Mouse (Mus musculus) intestine, embryonic 16.5 days (tissue): ENCODE results near the gene Megf6. TPM values are rescaled to one million over a fixed set of nuclear protein-coding genes. Genes with fewer than 3 reads are reported as not detected.

Experiments
- ATAC-seq: fragments of 200-750 bp; cut with Nextera tagmentation; 2 replicates; pipeline ENCODE4 v1.8.0; 2017; ENCODE audit warnings: moderate TSS enrichment, moderate library complexity
- H3K27ac ChIP-seq: fragments of 300-500 bp; sonication (generic); 2 replicates; pipeline ENCODE4 v1.5.1; 2014; ENCODE audit warnings: mild to moderate bottlenecking, low read length
- H3K27me3 ChIP-seq: fragments of 300-500 bp; sonication (generic); replicated peaks from 2 replicates; pipeline ENCODE4 v1.6.1; 2014; ENCODE audit warnings: low read length, control low read depth, mixed read lengths; ENCODE audit not compliant: control insufficient read depth, insufficient read depth
- H3K36me3 ChIP-seq: fragments of 300-500 bp; sonication (generic); 2 replicates; pipeline ENCODE4 v1.6.1; 2014; ENCODE audit warnings: low read length, control low read depth; ENCODE audit not compliant: control insufficient read depth, insufficient read depth
- H3K4me1 ChIP-seq: fragments of 300-500 bp; sonication (generic); 2 replicates; pipeline ENCODE4 v1.6.1; 2014; ENCODE audit warnings: low read length, control low read depth, mixed read lengths; ENCODE audit not compliant: control insufficient read depth, insufficient read depth
- H3K4me2 ChIP-seq: fragments of 300-500 bp; sonication (generic); 2 replicates; pipeline ENCODE4 v1.6.1; 2014; ENCODE audit warnings: low read depth, low read length, control low read depth
- H3K4me3 ChIP-seq: fragments of 300-500 bp; sonication (generic); 2 replicates; pipeline ENCODE4 v1.5.1; 2014; ENCODE audit warnings: mild to moderate bottlenecking, low read length
- H3K9ac ChIP-seq: fragments of 300-500 bp; sonication (generic); 2 replicates; pipeline ENCODE4 v1.6.1; 2014; ENCODE audit warnings: low read depth, low read length
- H3K9me3 ChIP-seq: fragments of 300-500 bp; sonication (generic); 2 replicates; pipeline ENCODE4 v1.6.1; 2016; ENCODE audit warnings: low read length, control low read depth; ENCODE audit not compliant: control insufficient read depth
- WGBS: fragments of 180-500 bp; shearing (Covaris S2); extraction: QIAGEN DNeasy Blood & Tissue Kit; methylation state at CpG from one replicate; pipeline ENCODE4 v1.1.7; 2014; 5-methylcytosine and 5-hydroxymethylcytosine counted together
- polyA plus RNA-seq: library from polyadenylated mRNA; unstranded; fragments of >200 nt; fragmentation: Nextera tagmentation; extraction: Ambion mirVana; gene quantifications from 2 replicates; pipeline ENCODE4 v1.2.1, GENCODE M21; 2015

The Megf6 gene
- polyA plus RNA-seq, 1 experiment from 2014 or later, result 10.3 TPM

DNA sequence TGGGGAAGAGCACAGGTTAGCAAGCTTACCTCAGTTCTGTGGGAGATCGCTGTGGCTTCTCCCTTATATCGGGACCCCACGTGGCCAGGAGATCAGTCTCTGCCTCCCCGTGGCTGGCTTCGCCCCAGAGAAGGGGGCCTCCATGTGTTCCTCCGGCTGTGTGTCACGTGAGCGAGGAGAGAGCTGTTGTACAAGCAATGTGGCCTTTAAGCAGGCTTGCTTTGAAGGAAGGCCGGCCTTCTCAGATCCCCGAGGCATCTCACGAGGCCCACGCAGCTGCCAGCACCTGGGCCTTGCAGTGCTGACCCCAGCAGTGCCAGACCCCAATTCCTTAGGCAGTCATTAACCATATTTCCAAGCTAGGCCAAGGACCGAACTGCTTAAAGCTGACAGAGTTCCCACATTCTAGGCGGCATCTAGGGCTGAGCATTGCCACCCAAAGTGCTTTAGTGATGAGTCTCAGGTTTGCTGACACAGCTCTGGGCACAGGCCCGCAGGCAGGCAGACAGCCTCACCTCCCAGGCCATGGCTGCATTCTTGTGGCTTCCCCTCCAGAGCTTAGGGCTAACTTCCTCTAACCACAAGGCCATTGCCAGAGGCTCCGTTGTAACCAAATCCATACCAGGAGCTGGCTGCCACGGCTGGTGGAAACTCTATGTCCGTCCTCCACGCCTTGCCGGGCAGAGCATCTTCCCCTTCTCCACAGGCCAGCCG is 77.7 kb downstream of the Megf6 start:
- Histone ChIP-seq H3K27ac (no peak overlapping the region), H3K4me2 (no peak overlapping the region), H3K4me1 (peaks cover 15% of the 10 kb centered on the region; the same call in 1 of the 2 replicates), H3K9ac (0 out of 2 replicates have a peak overlapping the region, but pooled peaks have one; percentile 1), H3K27me3 (no peaks in the 10 kb centered on the region), H3K36me3 (no peaks in the 10 kb centered on the region), H3K9me3 (no peaks in the 10 kb centered on the region), H3K4me3 (no peak overlapping the region)
- ATAC-seq, result no peak
- WGBS, result 63% methylated on average over 21 of the region's 21 CpGs

DNA sequence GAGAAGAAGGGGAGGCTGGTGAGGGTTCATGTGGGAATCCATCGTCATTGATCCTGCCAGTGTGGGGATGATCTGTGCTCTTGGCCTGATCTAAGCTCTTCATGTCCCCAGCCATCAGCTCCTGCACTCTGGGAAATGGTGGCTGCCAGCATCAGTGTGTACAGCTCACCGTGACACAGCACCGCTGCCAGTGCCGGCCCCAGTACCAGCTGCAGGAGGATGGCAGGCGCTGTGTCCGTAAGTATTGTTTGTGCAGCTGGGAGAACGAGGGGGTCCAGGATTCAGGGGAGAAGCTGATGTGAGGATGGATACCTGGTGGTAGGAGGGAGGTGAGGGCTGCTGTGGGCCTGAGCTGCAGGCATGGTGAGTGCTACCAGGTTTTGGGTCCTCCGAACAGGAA is 78.8 kb downstream of the Megf6 start:
- H3K4me1 ChIP-seq, result peaks cover 15% of the 10 kb centered on the region; the same call in 1 of the 2 replicates
- no peaks in the 10 kb centered on the region for H3K36me3 ChIP-seq
- no peak for ATAC-seq
- H3K27ac ChIP-seq, result no peak overlapping the region
- H3K9me3 ChIP-seq, result no peaks in the 10 kb centered on the region
- H3K4me2 ChIP-seq, result no peak overlapping the region
- H3K9ac ChIP-seq, result no peak overlapping the region
- H3K27me3 ChIP-seq, result no peaks in the 10 kb centered on the region
- H3K4me3 ChIP-seq, result no peak overlapping the region
- WGBS, result 76% methylated on average over 8 of the region's 8 CpGs

DNA sequence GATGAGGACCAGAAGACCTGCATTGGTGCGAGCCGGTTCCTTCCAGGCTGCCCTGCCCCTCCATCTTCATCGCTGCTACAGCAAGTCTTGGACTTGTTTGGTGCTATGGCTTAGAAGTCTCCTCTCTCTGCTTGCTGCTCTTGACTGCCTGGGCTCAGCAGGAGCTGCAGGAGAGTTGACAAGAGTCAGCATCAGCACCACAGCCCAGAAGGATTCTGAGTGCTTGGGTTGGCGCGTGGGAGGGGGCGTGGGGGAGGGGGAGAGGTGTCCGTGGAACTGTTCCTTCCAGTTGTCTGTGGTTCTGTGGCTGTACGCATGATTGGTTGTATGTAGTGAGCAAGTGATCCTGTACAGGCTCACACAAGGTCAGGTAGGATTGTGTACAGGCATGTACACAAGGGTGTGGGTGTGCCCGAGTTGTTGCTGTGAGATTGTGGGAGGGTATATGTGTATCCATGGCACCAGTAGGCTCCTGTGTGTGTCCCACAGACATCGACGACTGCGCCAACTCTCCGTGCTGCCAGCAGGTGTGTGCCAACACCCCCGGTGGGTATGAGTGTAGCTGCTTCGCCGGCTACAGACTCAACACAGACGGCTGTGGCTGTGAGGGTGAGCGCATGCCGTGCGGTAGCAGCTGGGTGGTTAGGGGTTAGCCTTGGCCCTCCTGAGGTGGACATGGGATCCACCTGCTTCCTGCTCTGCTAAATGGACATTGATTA is 82.2 kb downstream of the Megf6 start:
- H3K4me2 ChIP-seq, result no peak overlapping the region
- no peak overlapping the region for H3K27ac ChIP-seq
- H3K36me3 ChIP-seq, result no peaks in the 10 kb centered on the region
- H3K4me1 ChIP-seq, result peaks cover 2% of the 10 kb centered on the region; the same call in 1 of the 2 replicates
- H3K27me3 ChIP-seq, result no peaks in the 10 kb centered on the region
- no peaks in the 10 kb centered on the region for H3K9me3 ChIP-seq
- 89% methylated on average over 20 of the region's 20 CpGs for WGBS
- H3K4me3 ChIP-seq, result no peak overlapping the region
- no peak for ATAC-seq
- H3K9ac ChIP-seq, result no peak overlapping the region

DNA sequence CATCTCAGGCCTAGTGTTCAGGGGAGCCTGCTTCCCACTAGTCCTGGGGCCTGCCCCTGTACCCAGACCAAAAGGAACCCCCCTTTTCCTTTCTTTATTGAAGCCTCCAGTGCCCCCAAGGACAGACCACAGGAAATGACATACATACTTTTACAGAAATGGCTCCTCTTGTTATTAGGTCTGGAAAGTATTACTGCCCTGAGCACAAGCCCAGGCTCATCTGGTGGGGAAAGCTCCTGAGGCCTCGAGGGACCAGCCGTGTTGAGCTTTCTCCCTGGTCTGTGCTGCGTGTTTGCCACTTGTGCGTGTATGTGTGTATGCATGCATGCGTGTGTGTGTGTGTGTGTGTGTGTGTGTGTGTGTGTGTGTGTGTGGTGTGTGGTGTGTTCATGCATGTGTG is 90.2 kb downstream of the Megf6 start:
- no peaks in the 10 kb centered on the region for H3K27me3 ChIP-seq
- no peak overlapping the region for H3K9ac ChIP-seq
- no peak overlapping the region for H3K27ac ChIP-seq
- 74% methylated on average over 5 of the region's 5 CpGs for WGBS
- H3K4me2 ChIP-seq, result no peak overlapping the region
- ATAC-seq, result no peak
- no peaks in the 10 kb centered on the region for H3K4me1 ChIP-seq
- peaks cover 4% of the 10 kb centered on the region for H3K36me3 ChIP-seq
- H3K9me3 ChIP-seq, result no peaks in the 10 kb centered on the region
- no peak overlapping the region for H3K4me3 ChIP-seq

DNA sequence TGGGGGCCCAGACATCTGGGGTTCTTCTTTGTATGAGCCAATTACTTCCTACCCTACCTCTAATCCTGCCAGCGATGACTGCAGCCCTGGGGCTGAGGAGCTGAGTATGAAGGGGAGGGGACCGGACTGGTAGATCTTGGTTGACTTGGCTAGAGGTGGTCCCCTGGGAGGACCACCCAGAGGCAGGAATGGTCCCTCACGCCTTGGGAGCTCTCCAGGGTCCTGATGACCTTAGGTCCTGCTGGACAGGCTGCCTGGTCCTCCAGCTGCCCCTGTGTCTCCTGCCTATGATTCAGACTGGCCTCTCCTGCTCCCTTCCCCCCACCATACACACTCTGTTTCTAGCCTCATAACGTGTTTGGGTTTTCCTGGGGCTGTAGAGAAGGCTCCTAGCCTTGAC is 91.5 kb downstream of the Megf6 start:
- Histone ChIP-seq H3K36me3 (peaks cover 4% of the 10 kb centered on the region), H3K4me1 (no peaks in the 10 kb centered on the region)
- WGBS, result 45% methylated on average over 4 of the region's 4 CpGs

DNA sequence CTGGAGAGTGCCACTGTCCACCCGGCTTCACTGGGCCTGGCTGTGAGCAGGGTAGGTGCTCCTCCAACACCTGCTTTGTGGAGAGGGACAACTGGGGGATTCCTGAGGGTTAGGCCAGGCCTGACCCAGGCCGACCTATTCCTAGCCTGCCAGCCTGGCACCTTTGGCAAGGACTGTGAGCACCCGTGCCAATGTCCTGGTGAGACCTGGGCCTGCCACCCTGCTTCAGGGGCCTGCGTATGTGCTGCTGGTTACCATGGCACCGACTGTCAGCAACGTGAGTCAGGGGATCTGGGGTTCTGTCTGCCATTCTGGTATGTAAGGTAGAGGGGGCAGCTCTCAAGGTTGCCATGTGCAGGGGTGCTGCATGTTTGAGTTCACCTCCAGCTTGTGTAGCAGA is 97.0 kb downstream of the Megf6 start:
- 80% methylated on average over 6 of the region's 6 CpGs for WGBS

More for the DNA sequence above, 91.5 kb downstream of the Megf6 start:
- Histone ChIP-seq H3K27ac (no peak overlapping the region), H3K4me2 (no peak overlapping the region), H3K9ac (no peak overlapping the region), H3K4me3 (no peak overlapping the region), H3K9me3 (no peaks in the 10 kb centered on the region), H3K27me3 (no peaks in the 10 kb centered on the region)
- no peak for ATAC-seq

DNA sequence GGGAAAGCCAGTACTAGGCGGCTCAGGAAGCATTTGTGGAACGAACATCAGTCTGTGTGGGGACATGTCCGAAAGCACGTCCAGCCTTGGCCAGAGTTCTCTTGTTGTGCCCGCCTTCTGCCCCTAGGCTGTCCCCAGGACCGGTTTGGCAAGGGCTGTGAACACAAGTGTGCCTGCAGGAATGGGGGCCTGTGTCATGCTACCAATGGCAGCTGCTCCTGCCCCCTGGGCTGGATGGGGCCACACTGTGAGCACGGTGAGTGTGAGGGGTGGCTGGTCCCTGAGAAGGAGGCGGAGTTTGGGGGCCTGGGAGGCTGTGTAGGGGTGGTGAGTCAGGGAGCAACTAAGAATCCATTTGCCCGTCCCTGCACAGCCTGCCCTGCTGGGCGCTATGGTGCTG is 99.0 kb downstream of the Megf6 start:
- Histone ChIP-seq H3K27ac (no peak overlapping the region), H3K9me3 (no peaks in the 10 kb centered on the region), H3K9ac (peak overlapping the region; percentile 21; the same call in 1 of the 2 replicates), H3K4me1 (peaks cover 10% of the 10 kb centered on the region), H3K4me3 (no peak overlapping the region; the same call in none of the 2 replicates), H3K36me3 (no peaks in the 10 kb centered on the region), H3K4me2 (0 out of 2 replicates have a peak overlapping the region, but pooled peaks have one; percentile 32), H3K27me3 (no peaks in the 10 kb centered on the region)
- WGBS, result 40% methylated on average over 10 of the region's 10 CpGs
- peak; percentile 78 for ATAC-seq

More for the DNA sequence above, 97.0 kb downstream of the Megf6 start:
- H3K9ac ChIP-seq, result no peak overlapping the region
- H3K9me3 ChIP-seq, result no peaks in the 10 kb centered on the region
- H3K27ac ChIP-seq, result no peak overlapping the region
- H3K4me1 ChIP-seq, result peaks cover 10% of the 10 kb centered on the region
- no peak for ATAC-seq
- H3K4me2 ChIP-seq, result no peak overlapping the region
- no peaks in the 10 kb centered on the region for H3K27me3 ChIP-seq
- no peak overlapping the region for H3K4me3 ChIP-seq
- peaks cover 4% of the 10 kb centered on the region for H3K36me3 ChIP-seq

DNA sequence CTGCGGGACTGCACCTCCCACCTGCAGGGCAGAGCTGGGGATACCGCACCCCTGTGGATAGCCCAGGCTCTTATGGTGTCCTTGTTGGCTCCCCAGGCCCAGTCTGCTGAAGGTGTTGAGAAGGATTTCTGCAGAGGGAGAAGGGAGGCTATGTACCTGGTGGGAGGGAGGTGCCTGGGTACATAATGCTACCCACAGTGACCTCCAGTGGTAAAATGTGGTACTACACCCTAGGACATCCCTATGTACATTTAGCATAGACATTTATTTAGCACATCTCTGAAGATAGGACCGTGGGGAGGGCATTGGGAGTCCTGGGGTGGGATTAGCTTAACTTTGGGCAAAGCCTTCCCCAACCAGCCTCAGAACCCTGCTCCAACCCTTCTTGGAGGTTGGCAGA is 102.5 kb downstream of the Megf6 start:
- peaks cover 10% of the 10 kb centered on the region for H3K4me1 ChIP-seq
- ATAC-seq, result no peak; the same call in 1 of the 2 replicates
- no peak overlapping the region for H3K4me3 ChIP-seq
- no peak overlapping the region for H3K27ac ChIP-seq
- no peak overlapping the region for H3K9ac ChIP-seq
- no peaks in the 10 kb centered on the region for H3K27me3 ChIP-seq
- no peaks in the 10 kb centered on the region for H3K9me3 ChIP-seq
- H3K4me2 ChIP-seq, result no peak overlapping the region
- 46% methylated on average over 3 of the region's 3 CpGs for WGBS
- no peaks in the 10 kb centered on the region for H3K36me3 ChIP-seq

DNA sequence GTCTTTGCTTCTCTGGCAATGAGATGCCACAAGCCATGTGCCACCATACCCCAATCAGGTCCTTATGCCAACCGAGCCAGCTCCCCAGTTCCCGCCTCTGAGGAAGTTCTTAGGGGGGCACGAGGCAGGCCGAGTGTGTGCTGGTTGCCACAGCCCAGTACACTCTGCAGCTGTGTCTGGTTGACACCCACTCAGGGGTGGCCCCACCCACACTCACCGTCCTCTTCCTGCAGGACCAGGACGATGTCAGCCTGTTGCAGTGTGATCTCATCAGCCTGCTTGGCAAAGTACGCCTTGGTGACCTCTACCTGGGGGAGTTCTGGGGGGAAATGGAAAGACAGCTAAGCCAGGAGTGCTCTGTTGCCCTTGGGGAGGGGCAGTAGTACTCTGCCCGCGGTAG is 109.0 kb downstream of the Megf6 start:
- Histone ChIP-seq H3K9me3 (no peaks in the 10 kb centered on the region), H3K27me3 (no peaks in the 10 kb centered on the region), H3K4me3 (no peak overlapping the region), H3K4me2 (no peak overlapping the region), H3K9ac (no peak overlapping the region), H3K4me1 (no peaks in the 10 kb centered on the region), H3K36me3 (no peaks in the 10 kb centered on the region; the same call in 1 of the 2 replicates), H3K27ac (no peak overlapping the region)
- ATAC-seq, result no peak
- whole genome bisulfite sequencing, result 65% methylated on average over 9 of the region's 9 CpGs
